Mouse (Mus musculus): ENCODE data around the gene Cit. TPM values are rescaled to one million over a fixed set of nuclear protein-coding genes. Genes with fewer than 3 reads are reported as not detected.

The Cit gene
- total RNA-seq, 1 experiment: 43.4 TPM

- peak overlapping the region; percentile 61; the same call in 1 of the 2 replicates for H3K27ac ChIP-seq (ENCODE audit: insufficient read depth, low read depth, low read length, poor library complexity, severe bottlenecking)
- no peak for DNase-seq (ENCODE audit: low read depth, low spot score)
- no peaks in the 10 kb centered on the region for H3K36me3 ChIP-seq (ENCODE audit: control insufficient read depth, insufficient read depth, low read length, poor library complexity, severe bottlenecking)
- TF ChIP-seq ZNF384 (IDR thresholded peaks at IDR 0.05; ENCODE audit: low read depth, low read length): peak; percentile 96
- no peak for TF ChIP-seq CHD2 (IDR thresholded peaks at IDR 0.05; ENCODE audit: low read depth, low read length)
- TF ChIP-seq MAFK (IDR thresholded peaks at IDR 0.05; ENCODE audit: insufficient read depth, low read depth, low read length): no peak
- H3K9ac ChIP-seq (ENCODE audit: insufficient read depth, low read depth, low read length, poor library complexity, severe bottlenecking): no peak overlapping the region
- no peaks in the 10 kb centered on the region; a peak in 1 of 4 replicates for H3K4me1 ChIP-seq (ENCODE audit: control insufficient read depth in 2 of 2, insufficient read depth in 2 of 2, low read length in 2 of 2, poor library complexity in 1 of 2)
- no peaks in the 10 kb centered on the region for H3K9me3 ChIP-seq (ENCODE audit: control insufficient read depth, insufficient read depth, low read depth, low read length)
- no peak overlapping the region for H3K4me3 ChIP-seq (ENCODE audit: insufficient read depth in 1 of 2, low read depth in 1 of 2, low read length in 2 of 2, poor library complexity in 1 of 2, severe bottlenecking in 1 of 2)
- in situ Hi-C loops (cut with MboI; ENCODE audit: low sequenced_read_pairs in 2 of 2, unreplicated experiment in 2 of 2): no loop called here
These were observed 3.9 kb upstream of the Cit start for GRCm38 (mm10) chr5:115840946-115841775.

- peaks cover 2 to 3% of the 10 kb centered on the region in 2 experiments; a peak in 2 of 4 replicates for H3K4me1 ChIP-seq (ENCODE audit: control insufficient read depth in 2 of 2, insufficient read depth in 2 of 2, low read length in 2 of 2, poor library complexity in 1 of 2)
- 0 out of 2 replicates have a peak overlapping the region, but pooled peaks have one; percentile 27 for H3K27ac ChIP-seq (ENCODE audit: insufficient read depth, low read depth, low read length, poor library complexity, severe bottlenecking)
- peaks cover 4% of the 10 kb centered on the region; the same call in 1 of the 2 replicates for H3K36me3 ChIP-seq (ENCODE audit: control insufficient read depth, insufficient read depth, low read length, poor library complexity, severe bottlenecking)
- TF ChIP-seq ZNF384 (IDR thresholded peaks at IDR 0.05; ENCODE audit: low read depth, low read length) (no peak), CHD2 (IDR thresholded peaks at IDR 0.05; ENCODE audit: low read depth, low read length) (no peak), HCFC1 (IDR thresholded peaks at IDR 0.05; ENCODE audit: borderline replicate concordance, insufficient read depth, low read length) (no peak), MAFK (IDR thresholded peaks at IDR 0.05; ENCODE audit: insufficient read depth, low read depth, low read length) (no peak), ZC3H11A (IDR thresholded peaks at IDR 0.05; ENCODE audit: borderline replicate concordance, low read depth, low read length) (no peak)
- in situ Hi-C loops (cut with MboI; ENCODE audit: low sequenced_read_pairs in 2 of 2, unreplicated experiment in 2 of 2): no loop called here
- H3K4me3 ChIP-seq (ENCODE audit: insufficient read depth in 1 of 2, low read depth in 1 of 2, low read length in 2 of 2, poor library complexity in 1 of 2, severe bottlenecking in 1 of 2): peak overlapping the region; percentile 84 to 88
- no peak for DNase-seq (ENCODE audit: low read depth, low spot score)
- no peaks in the 10 kb centered on the region for H3K9me3 ChIP-seq (ENCODE audit: control insufficient read depth, insufficient read depth, low read depth, low read length)
- peak overlapping the region; percentile 56 for H3K9ac ChIP-seq (ENCODE audit: insufficient read depth, low read depth, low read length, poor library complexity, severe bottlenecking)
These were observed 711 bp upstream of the Cit start for GRCm38 (mm10) chr5:115844368-115844765.

GRCm38 (mm10) chr5:115845635-115846174 is 627 bp downstream of the Cit start:
- Histone ChIP-seq H3K9ac (ENCODE audit: insufficient read depth, low read depth, low read length, poor library complexity, severe bottlenecking) (peak overlapping the region; percentile 85), H3K9me3 (ENCODE audit: control insufficient read depth, insufficient read depth, low read depth, low read length) (no peaks in the 10 kb centered on the region), H3K27ac (ENCODE audit: insufficient read depth, low read depth, low read length, poor library complexity, severe bottlenecking) (peak overlapping the region; percentile 14; the same call in 1 of the 2 replicates), H3K36me3 (ENCODE audit: control insufficient read depth, insufficient read depth, low read length, poor library complexity, severe bottlenecking) (peaks cover 10% of the 10 kb centered on the region; the same call in 1 of the 2 replicates), H3K4me3 (ENCODE audit: insufficient read depth in 1 of 2, low read depth in 1 of 2, low read length in 2 of 2, poor library complexity in 1 of 2, severe bottlenecking in 1 of 2) (peak overlapping the region; percentile 84 to 85), H3K4me1 (ENCODE audit: control insufficient read depth in 2 of 2, insufficient read depth in 2 of 2, low read length in 2 of 2, poor library complexity in 1 of 2) (peaks cover 3 to 7% of the 10 kb centered on the region in 2 experiments; a peak in 2 of 4 replicates)
- no peak for TF ChIP-seq ZNF384 (IDR thresholded peaks at IDR 0.05; ENCODE audit: low read depth, low read length)
- TF ChIP-seq MAFK (IDR thresholded peaks at IDR 0.05; ENCODE audit: insufficient read depth, low read depth, low read length): no peak
- no peak for TF ChIP-seq ZC3H11A (IDR thresholded peaks at IDR 0.05; ENCODE audit: borderline replicate concordance, low read depth, low read length)
- no peak for TF ChIP-seq HCFC1 (IDR thresholded peaks at IDR 0.05; ENCODE audit: borderline replicate concordance, insufficient read depth, low read length)
- TF ChIP-seq CHD2 (IDR thresholded peaks at IDR 0.05; ENCODE audit: low read depth, low read length): no peak
- no peak for DNase-seq (ENCODE audit: low read depth, low spot score)
- in situ Hi-C loops (cut with MboI; ENCODE audit: low sequenced_read_pairs in 2 of 2, unreplicated experiment in 2 of 2): no loop called here

- in situ Hi-C loops (cut with MboI; ENCODE audit: low sequenced_read_pairs in 2 of 2, unreplicated experiment in 2 of 2): no loop called here
These were observed 2.1 kb downstream of the Cit start for GRCm38 (mm10) chr5:115847166-115847565.

More at GRCm38 (mm10) chr5:115847166-115847565, 2.1 kb downstream of the Cit start:
- Histone ChIP-seq H3K4me1 (ENCODE audit: control insufficient read depth in 2 of 2, insufficient read depth in 2 of 2, low read length in 2 of 2, poor library complexity in 1 of 2) (peaks cover 3 to 7% of the 10 kb centered on the region in 2 experiments; a peak in 2 of 4 replicates), H3K9ac (ENCODE audit: insufficient read depth, low read depth, low read length, poor library complexity, severe bottlenecking) (no peak overlapping the region), H3K27ac (ENCODE audit: insufficient read depth, low read depth, low read length, poor library complexity, severe bottlenecking) (no peak overlapping the region), H3K36me3 (ENCODE audit: control insufficient read depth, insufficient read depth, low read length, poor library complexity, severe bottlenecking) (peaks cover 17% of the 10 kb centered on the region; the same call in 1 of the 2 replicates), H3K9me3 (ENCODE audit: control insufficient read depth, insufficient read depth, low read depth, low read length) (no peaks in the 10 kb centered on the region), H3K4me3 (ENCODE audit: insufficient read depth in 1 of 2, low read depth in 1 of 2, low read length in 2 of 2, poor library complexity in 1 of 2, severe bottlenecking in 1 of 2) (no peak overlapping the region)
- TF ChIP-seq CHD2 (IDR thresholded peaks at IDR 0.05; ENCODE audit: low read depth, low read length): no peak
- TF ChIP-seq ZC3H11A (IDR thresholded peaks at IDR 0.05; ENCODE audit: borderline replicate concordance, low read depth, low read length): no peak
- no peak for TF ChIP-seq MAFK (IDR thresholded peaks at IDR 0.05; ENCODE audit: insufficient read depth, low read depth, low read length)
- no peak for TF ChIP-seq ZNF384 (IDR thresholded peaks at IDR 0.05; ENCODE audit: low read depth, low read length)
- no peak for TF ChIP-seq HCFC1 (IDR thresholded peaks at IDR 0.05; ENCODE audit: borderline replicate concordance, insufficient read depth, low read length)
- no peak for DNase-seq (ENCODE audit: low read depth, low spot score)

Data from ES-E14 (cell line).